Mouse (Mus musculus): ENCODE data around the gene Tmem40.

DNA sequence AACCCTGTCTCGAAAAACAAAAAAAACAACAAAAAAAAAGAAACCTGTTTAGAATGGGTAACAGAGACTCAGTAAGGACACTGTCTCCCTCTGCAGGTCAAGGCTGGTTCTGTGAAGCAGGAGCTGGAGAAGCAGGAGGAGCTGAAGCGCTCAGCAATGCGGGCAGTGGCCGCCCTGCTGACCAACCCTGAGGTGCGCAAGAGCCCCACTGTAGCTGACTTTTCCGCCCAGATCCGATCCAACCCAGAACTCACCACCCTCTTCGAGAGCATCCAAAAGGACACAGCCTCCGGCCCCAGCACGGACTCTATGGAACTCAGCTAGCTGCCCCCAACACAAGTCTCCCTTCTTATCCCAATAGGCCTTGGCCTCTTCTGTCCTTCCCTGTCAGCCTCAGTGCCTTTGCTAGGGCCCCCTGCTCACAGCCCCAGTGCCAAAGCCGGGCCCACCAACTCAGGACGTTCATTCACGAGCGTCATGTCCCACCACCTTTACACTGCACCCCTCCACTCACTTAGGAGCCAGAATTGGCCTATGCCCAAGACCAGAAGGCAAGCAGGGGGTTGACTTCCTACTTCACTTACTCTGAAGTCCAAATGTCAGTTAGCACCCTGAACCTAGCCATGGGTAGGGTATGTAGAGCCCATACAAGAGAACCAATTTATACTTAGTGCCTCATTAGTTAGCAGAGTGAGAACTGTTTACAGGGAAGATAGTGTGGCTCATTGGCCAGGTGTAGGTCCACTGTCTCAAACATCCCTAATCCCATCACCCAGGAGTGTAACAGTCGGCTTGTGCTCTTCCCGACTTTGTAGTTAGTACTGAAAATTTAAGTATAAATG is 41.6 kb upstream of the Tmem40 start:
- TF ChIP-seq CTCF (IDR thresholded peaks at IDR 0.05 in 2 of 3, conservative IDR thresholded peaks at IDR 0.05 in 1 of 3; ENCODE audit: control insufficient read depth in 1 of 3, insufficient read depth in 1 of 3, low read depth in 2 of 3, low read length in 3 of 3, poor library complexity in 1 of 3, severe bottlenecking in 1 of 3) (peak; percentile 53 to 67 (median 58)), CHD2 (IDR thresholded peaks at IDR 0.05; ENCODE audit: low read length) (no peak; the same call in none of the 2 replicates), MAX (IDR thresholded peaks at IDR 0.05; ENCODE audit: low read length) (no peak), MEF2A (IDR thresholded peaks at IDR 0.05; ENCODE audit: extremely low read depth, insufficient replicate concordance, low read depth, low read length, poor library complexity, severe bottlenecking) (no peak), POLR2A (IDR thresholded peaks at IDR 0.05; ENCODE audit: control insufficient read depth in 1 of 2, insufficient read depth in 1 of 2, low read depth in 1 of 2, low read length in 2 of 2, poor library complexity in 1 of 2) (peak in 1 of 2 experiments; percentile 21; a peak in 2 of 4 replicates), TCF12 (IDR thresholded peaks at IDR 0.05; ENCODE audit: low read depth, low read length) (no peak), GABPA (IDR thresholded peaks at IDR 0.05; ENCODE audit: low read depth, low read length) (no peak), GATA1 (IDR thresholded peaks at IDR 0.05; ENCODE audit: low read depth, low read length) (no peak)
